Mouse (Mus musculus) ES-E14 (cell line): ENCODE data around the gene Hlcs. TPM values are rescaled to one million over a fixed set of nuclear protein-coding genes. Genes with fewer than 3 reads are reported as not detected.

Experiments
- DNase-seq: peaks from one replicate; pipeline ENCODE4 v3.0.0-alpha.2; 2013; ENCODE audit warnings: low read depth, low spot score
- H3K27ac ChIP-seq: 2 replicates; pipeline ENCODE4 v1.5.1; 2012; ENCODE audit warnings: low read depth, mild to moderate bottlenecking, low read length, moderate library complexity, mixed read lengths; ENCODE audit not compliant: poor library complexity, insufficient read depth, severe bottlenecking
- H3K36me3 ChIP-seq: 2 replicates; pipeline ENCODE4 v1.6.1; 2012; ENCODE audit warnings: mild to moderate bottlenecking, low read length, moderate library complexity, mixed read lengths; ENCODE audit not compliant: control insufficient read depth, poor library complexity, insufficient read depth, severe bottlenecking
- H3K4me1 ChIP-seq, 2 experiments: fragments of 150-350 bp in 1 of 2; sonication (generic) in 1 of 2; 2 replicates each; pipeline ENCODE4 v1.6.1; 2012; ENCODE audit warnings: low read length in 2 of 2, mild to moderate bottlenecking in 1 of 2, mixed read lengths in 1 of 2; ENCODE audit not compliant: control insufficient read depth in 2 of 2, insufficient read depth in 2 of 2, poor library complexity in 1 of 2
- H3K4me3 ChIP-seq, 2 experiments: fragments of 150-350 bp in 1 of 2; sonication (generic) in 1 of 2; 2 replicates each; pipeline ENCODE4 v1.5.1; 2012; ENCODE audit warnings: low read length in 2 of 2, low read depth in 1 of 2, mild to moderate bottlenecking in 1 of 2, mixed read lengths in 1 of 2; ENCODE audit not compliant: insufficient read depth in 1 of 2, poor library complexity in 1 of 2, severe bottlenecking in 1 of 2
- H3K9ac ChIP-seq: 2 replicates; pipeline ENCODE4 v1.6.1; 2012; ENCODE audit warnings: low read depth, mild to moderate bottlenecking, low read length, mixed read lengths; ENCODE audit not compliant: poor library complexity, insufficient read depth, severe bottlenecking
- H3K9me3 ChIP-seq: fragments of 150-350 bp; sonication (generic); 2 replicates; pipeline ENCODE4 v1.6.1; 2012; ENCODE audit warnings: low read depth, mild to moderate bottlenecking, low read length; ENCODE audit not compliant: control insufficient read depth, insufficient read depth
- CHD2 ChIP-seq: IDR thresholded peaks from 2 replicates; pipeline ENCODE4 v1.6.1; 2014; ENCODE audit warnings: mild to moderate bottlenecking, low read depth, low read length, inconsistent platforms
- HCFC1 ChIP-seq: IDR thresholded peaks from 2 replicates; pipeline ENCODE4 v1.6.1; 2012; ENCODE audit warnings: low read length, inconsistent platforms, borderline replicate concordance; ENCODE audit not compliant: insufficient read depth
- MAFK ChIP-seq: IDR thresholded peaks from 2 replicates; pipeline ENCODE4 v1.6.1; 2014; ENCODE audit warnings: mild to moderate bottlenecking, low read depth, low read length, inconsistent platforms; ENCODE audit not compliant: insufficient read depth
- ZC3H11A ChIP-seq: IDR thresholded peaks from 2 replicates; pipeline ENCODE4 v1.6.1; 2012; ENCODE audit warnings: low read depth, mild to moderate bottlenecking, inconsistent platforms, low read length, borderline replicate concordance
- ZNF384 ChIP-seq: IDR thresholded peaks from 2 replicates; pipeline ENCODE4 v1.6.1; 2012; ENCODE audit warnings: low read depth, low read length, inconsistent platforms
- in situ Hi-C, 2 experiments: fragments of 600-800 bp; cut with MboI; formaldehyde crosslinking; loops; one replicate each; pipeline ENCODE4 v1.15.1; 2025; ENCODE audit warnings: low sequenced_read_pairs in 2 of 2, inconsistent platforms in 1 of 2; ENCODE audit not compliant: unreplicated experiment in 2 of 2
- total RNA-seq: library from RNA; depleted of rRNA; stranded (reverse); fragments of 300-350 nt; gene quantifications from 2 replicates; pipeline ENCODE4 v1.2.3, GENCODE M21; 2012

The Hlcs gene
- total RNA-seq, 1 experiment: 5.2 TPM

DNA sequence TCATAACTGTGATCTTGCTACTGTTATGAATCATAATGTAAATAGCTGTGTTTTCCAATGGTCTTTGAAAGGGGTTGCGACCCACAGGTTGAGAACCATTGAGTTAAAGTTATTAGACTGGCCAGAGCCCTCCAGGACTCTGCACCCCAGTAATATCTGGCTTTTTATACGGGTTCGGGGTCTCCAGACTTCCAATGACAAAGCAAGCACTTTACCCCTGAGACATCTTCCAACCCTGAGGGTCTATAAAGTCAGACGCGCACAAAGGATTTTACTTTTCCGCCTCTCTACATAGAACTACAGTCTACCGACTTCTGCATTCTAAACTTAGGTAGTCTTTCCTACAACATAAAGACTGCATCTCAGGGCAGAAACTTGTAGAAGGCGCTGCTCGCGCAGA is 63.7 kb downstream of the Hlcs start:
- no peak overlapping the region for H3K27ac ChIP-seq
- H3K36me3 ChIP-seq: no peaks in the 10 kb centered on the region
- H3K4me1 ChIP-seq: peaks cover 0 to 3% of the 10 kb centered on the region in 2 experiments; a peak in 2 of 4 replicates
- H3K9me3 ChIP-seq: no peaks in the 10 kb centered on the region
- TF ChIP-seq MAFK: no peak
- no peak for TF ChIP-seq ZC3H11A
- TF ChIP-seq ZNF384: no peak
- no peak for TF ChIP-seq CHD2
- no peak for TF ChIP-seq HCFC1
- DNase-seq: no peak
- no peak overlapping the region for H3K9ac ChIP-seq
- H3K4me3 ChIP-seq: no peak overlapping the region
- in situ Hi-C loops: no loop called here

DNA sequence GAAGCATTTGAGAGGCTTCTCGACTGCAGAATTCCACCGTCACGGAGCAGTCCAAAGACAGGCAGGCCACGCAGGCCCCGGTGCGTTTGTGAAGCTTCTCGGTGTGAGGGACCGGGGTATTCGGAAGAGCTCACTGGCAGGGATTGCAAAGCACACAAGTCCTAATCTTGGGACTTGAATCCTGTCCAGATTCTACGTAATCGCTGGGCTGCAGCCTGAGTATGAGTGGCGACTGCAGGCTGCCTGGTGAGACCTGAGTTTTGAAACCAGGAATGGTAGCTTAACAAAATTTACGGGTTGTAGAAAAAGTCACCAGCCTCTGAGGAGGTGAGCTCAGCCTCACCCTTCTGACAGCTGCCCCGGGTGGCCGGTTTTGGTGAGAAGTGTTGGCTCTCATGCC is 64.7 kb downstream of the Hlcs start:
- H3K27ac ChIP-seq: no peak overlapping the region
- no peak for TF ChIP-seq CHD2
- no peak for TF ChIP-seq MAFK
- no peak for TF ChIP-seq HCFC1
- TF ChIP-seq ZC3H11A: no peak
- no peak for TF ChIP-seq ZNF384
- H3K36me3 ChIP-seq: no peaks in the 10 kb centered on the region
- H3K4me1 ChIP-seq: peaks cover 0 to 5% of the 10 kb centered on the region in 2 experiments; a peak in 2 of 4 replicates
- DNase-seq: no peak
- in situ Hi-C loops: no loop called here
- H3K9me3 ChIP-seq: no peaks in the 10 kb centered on the region
- no peak overlapping the region for H3K9ac ChIP-seq
- H3K4me3 ChIP-seq: no peak overlapping the region

- DNase-seq: no peak
- no peak overlapping the region for H3K9ac ChIP-seq
- in situ Hi-C loops: no loop called here
- H3K27ac ChIP-seq: no peak overlapping the region
- H3K9me3 ChIP-seq: no peaks in the 10 kb centered on the region
- no peak overlapping the region for H3K4me3 ChIP-seq
- H3K4me1 ChIP-seq: peaks cover 0 to 5% of the 10 kb centered on the region in 2 experiments; a peak in 2 of 4 replicates
- no peak for TF ChIP-seq HCFC1
- TF ChIP-seq MAFK: no peak
- TF ChIP-seq CHD2: no peak
- TF ChIP-seq ZC3H11A: no peak
- TF ChIP-seq ZNF384: no peak
- H3K36me3 ChIP-seq: no peaks in the 10 kb centered on the region
Observed at GRCm38 (mm10) chr16:94246976-94247375, 66.4 kb downstream of the Hlcs start.

GRCm38 (mm10) chr16:94246058-94246784 is 67.2 kb downstream of the Hlcs start:
- H3K4me3 ChIP-seq: no peak overlapping the region
- no peaks in the 10 kb centered on the region for H3K36me3 ChIP-seq
- TF ChIP-seq HCFC1: no peak
- TF ChIP-seq CHD2: no peak
- H3K9ac ChIP-seq: no peak overlapping the region
- no peak overlapping the region for H3K27ac ChIP-seq
- H3K4me1 ChIP-seq: peaks cover 0 to 5% of the 10 kb centered on the region in 2 experiments; a peak in 2 of 4 replicates
- DNase-seq: no peak
- in situ Hi-C loops: no loop called here
- H3K9me3 ChIP-seq: no peaks in the 10 kb centered on the region

- TF ChIP-seq ZC3H11A (no peak), HCFC1 (no peak), MAFK (no peak), ZNF384 (no peak), CHD2 (no peak)
- H3K27ac ChIP-seq: no peak overlapping the region
- no peak for DNase-seq
- in situ Hi-C loops: no loop called here
- no peak overlapping the region for H3K9ac ChIP-seq
- no peak overlapping the region for H3K4me3 ChIP-seq
- H3K9me3 ChIP-seq: no peaks in the 10 kb centered on the region
- H3K36me3 ChIP-seq: no peaks in the 10 kb centered on the region
- H3K4me1 ChIP-seq: peaks cover 0 to 11% of the 10 kb centered on the region in 2 experiments; a peak in 2 of 4 replicates
Observed at GRCm38 (mm10) chr16:94241126-94241525, 72.2 kb downstream of the Hlcs start.
